Mouse (Mus musculus) E14TG2a.4 (cell line): ENCODE results near the gene Catsper1.

Experiments used
- CTCF ChIP-seq: conservative IDR thresholded peaks from 2 replicates; pipeline ENCODE4 v1.5.1; 2014; ENCODE audit warnings: low read length
- NANOG ChIP-seq: IDR thresholded peaks from 2 replicates; pipeline ENCODE4 v1.6.1; 2014; ENCODE audit warnings: borderline replicate concordance, low read length, mixed read lengths
- POU5F1 ChIP-seq: IDR thresholded peaks from 2 replicates; pipeline ENCODE4 v1.6.1; 2014; ENCODE audit warnings: low read length, borderline replicate concordance

DNA sequence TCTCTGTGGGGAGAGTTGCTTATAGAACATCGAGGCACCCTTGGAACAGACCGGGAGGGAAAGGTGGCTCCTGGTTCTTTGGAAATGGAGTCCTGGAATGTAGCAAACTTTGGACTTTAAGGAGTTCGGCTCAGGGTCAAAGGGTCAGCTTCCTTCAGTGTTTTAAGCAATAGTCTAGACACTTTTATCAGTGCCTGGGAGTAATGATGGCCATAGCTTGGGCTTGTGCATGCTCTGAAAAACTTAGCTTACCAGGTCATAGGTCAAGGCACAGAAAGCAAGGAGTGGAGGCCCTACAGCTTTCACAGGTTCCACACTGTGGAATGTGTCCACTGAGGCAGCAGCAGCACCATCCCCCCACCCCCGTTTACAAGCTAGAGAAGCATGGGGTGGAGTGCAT lies 39.2 kb downstream of the Catsper1 start:
- TF ChIP-seq CTCF (no peak), NANOG (no peak), POU5F1 (no peak)
